Mouse (Mus musculus) fibroblast of lung, adult 2 months (primary cell): Measurements from ENCODE around the gene Arl4a.

Source experiments
- DNase-seq: peaks from one replicate; pipeline ENCODE4 v3.0.0-alpha.2; 2011; ENCODE audit warnings: low read depth

Gene Arl4a

GRCm38 (mm10) chr12:40037876-40038463 lies at the start of gene Arl4a:
Gene Arl4a (minus strand): TSS chr12:40038025.
- DNase-seq = no peak

GRCm38 (mm10) chr12:40085731-40086322 lies 48.0 kb upstream of the Arl4a start:
- DNase-seq = no peak

GRCm38 (mm10) chr12:40082453-40083238 lies 44.8 kb upstream of the Arl4a start:
- peak; percentile 8 for DNase-seq

- DNase-seq = no peak
Observed at GRCm38 (mm10) chr12:40082048-40082447, 44.2 kb upstream of the Arl4a start.

- DNase-seq = peak; percentile 7
Observed at GRCm38 (mm10) chr12:40073660-40074059, 35.8 kb upstream of the Arl4a start.

GRCm38 (mm10) chr12:40047024-40047423 lies 9.2 kb upstream of the Arl4a start:
- no peak for DNase-seq

GRCm38 (mm10) chr12:40043816-40044585 lies 6.2 kb upstream of the Arl4a start:
- no peak for DNase-seq

- no peak for DNase-seq
Observed at GRCm38 (mm10) chr12:40040067-40040466, 2.2 kb upstream of the Arl4a start.

GRCm38 (mm10) chr12:40037226-40037813 lies 505 bp downstream of the Arl4a start:
- DNase-seq = peak; percentile 76

GRCm38 (mm10) chr12:40036666-40037065 lies 1.2 kb downstream of the Arl4a start:
- no peak for DNase-seq

GRCm38 (mm10) chr12:40035506-40035905 lies 2.3 kb downstream of the Arl4a start:
- no peak for DNase-seq

GRCm38 (mm10) chr12:40029201-40029600 lies 8.6 kb downstream of the Arl4a start:
- DNase-seq = peak; percentile 36

GRCm38 (mm10) chr12:40027846-40028245 lies 10.0 kb downstream of the Arl4a start:
- no peak for DNase-seq

- no peak for DNase-seq
Observed at GRCm38 (mm10) chr12:40027444-40027843, 10.4 kb downstream of the Arl4a start.

GRCm38 (mm10) chr12:40023918-40024317 lies 13.9 kb downstream of the Arl4a start:
- DNase-seq = no peak

GRCm38 (mm10) chr12:40023014-40023642 lies 14.7 kb downstream of the Arl4a start:
- no peak for DNase-seq

- no peak for DNase-seq
Observed at GRCm38 (mm10) chr12:40022344-40022743, 15.5 kb downstream of the Arl4a start.

GRCm38 (mm10) chr12:40017955-40018505 lies 19.8 kb downstream of the Arl4a start:
- DNase-seq = no peak

GRCm38 (mm10) chr12:40016648-40017460 lies 21.0 kb downstream of the Arl4a start:
- peak; percentile 54 for DNase-seq

- no peak for DNase-seq
Observed at GRCm38 (mm10) chr12:40016068-40016467, 21.8 kb downstream of the Arl4a start.
